Mouse (Mus musculus): ENCODE data around the gene Sdhc. TPM values are rescaled to one million over a fixed set of nuclear protein-coding genes. Genes with fewer than 3 reads are reported as not detected.
"Not testable (repeated sequence)": the region's sequence is repeated elsewhere in the genome, so short reads cannot be mapped to it uniquely, and the experiment has no call there.

Gene Sdhc
- total RNA-seq, 1 experiment from 2014 or later, result 52.4 TPM

DNA sequence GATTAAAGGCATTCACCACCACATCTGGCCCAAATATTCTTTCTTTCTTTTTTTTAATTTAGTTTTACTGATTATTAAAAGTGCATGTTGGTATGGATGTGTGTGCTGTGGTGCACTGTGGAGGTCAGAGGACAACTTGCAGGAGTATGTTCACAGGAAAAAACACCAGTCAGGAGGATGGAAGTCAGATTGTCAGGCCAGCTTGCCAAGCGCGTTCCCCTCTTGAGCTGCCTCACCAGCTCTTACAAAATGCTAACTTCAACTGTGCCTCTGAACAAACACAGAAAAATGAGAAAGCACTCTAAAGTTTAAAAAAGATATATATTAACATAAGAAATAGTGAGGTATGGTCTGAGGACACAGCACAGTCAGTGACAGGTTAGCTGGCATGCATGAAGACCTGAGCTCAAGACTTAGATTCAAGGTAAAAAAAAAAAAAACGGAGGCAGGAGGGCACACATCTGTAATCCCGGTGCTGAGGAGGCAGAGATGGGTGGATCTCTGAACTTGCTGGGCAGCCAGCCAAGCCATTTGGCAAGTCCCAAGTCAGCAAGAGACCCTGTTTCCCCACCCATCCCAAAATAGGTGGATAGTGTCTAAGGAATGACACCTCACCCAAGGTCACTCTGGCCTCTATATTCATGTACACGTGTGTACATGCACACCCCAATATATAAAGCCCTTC, 29.2 kb upstream of the Sdhc start:
- ATAC-seq (replicated peaks in 1 of 2; ENCODE audit: insufficient read depth in 1 of 2, low FRiP score in 2 of 2, low TSS enrichment in 1 of 2, low read depth in 1 of 2, poor library complexity in 2 of 2, severe bottlenecking in 2 of 2), result no peak

DNA sequence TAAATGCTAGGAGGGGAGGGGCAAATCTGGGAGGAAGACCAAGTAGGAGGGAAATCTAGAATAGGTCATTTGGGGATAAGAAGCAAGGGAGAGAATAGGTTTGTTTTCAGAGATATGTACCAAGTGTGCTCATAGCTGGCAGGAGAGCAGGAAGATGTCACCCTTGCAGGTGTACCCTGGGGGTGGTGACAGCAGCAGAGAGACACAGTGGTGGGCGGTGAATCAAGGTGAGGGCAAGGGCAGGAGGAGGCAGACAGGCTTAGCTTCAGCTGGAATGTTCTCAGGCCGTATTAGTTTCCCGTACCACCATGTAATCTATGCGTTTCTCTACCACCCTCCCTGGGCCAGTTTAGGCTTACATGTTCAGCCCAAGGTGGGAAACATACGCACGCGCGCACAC, 22.4 kb upstream of the Sdhc start:
- ATAC-seq (replicated peaks in 1 of 2; ENCODE audit: insufficient read depth in 1 of 2, low FRiP score in 2 of 2, low TSS enrichment in 1 of 2, low read depth in 1 of 2, poor library complexity in 2 of 2, severe bottlenecking in 2 of 2), result no peak

DNA sequence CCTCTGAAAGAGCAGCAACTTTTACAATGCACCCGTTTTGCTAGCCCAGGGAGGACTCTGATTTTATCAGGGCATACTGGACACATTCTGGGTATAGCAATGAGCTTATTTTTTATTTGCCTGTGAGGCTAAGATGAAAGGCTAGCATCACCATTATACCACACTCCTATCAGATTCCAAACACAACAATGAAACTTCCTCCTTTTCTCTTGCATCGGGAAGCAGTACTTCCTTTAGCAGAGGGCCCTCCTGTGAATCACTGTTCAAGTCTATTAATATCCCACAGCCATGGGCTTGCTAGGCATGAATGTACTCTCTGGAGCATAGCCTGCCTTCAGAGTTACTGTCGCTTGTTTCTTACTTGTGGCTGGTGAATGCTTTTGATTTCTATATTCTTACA, 20.7 kb upstream of the Sdhc start:
- peak in 1 of 2 experiments; percentile 45; a peak in 1 of 4 replicates for ATAC-seq (replicated peaks in 1 of 2; ENCODE audit: insufficient read depth in 1 of 2, low FRiP score in 2 of 2, low TSS enrichment in 1 of 2, low read depth in 1 of 2, poor library complexity in 2 of 2, severe bottlenecking in 2 of 2)

DNA sequence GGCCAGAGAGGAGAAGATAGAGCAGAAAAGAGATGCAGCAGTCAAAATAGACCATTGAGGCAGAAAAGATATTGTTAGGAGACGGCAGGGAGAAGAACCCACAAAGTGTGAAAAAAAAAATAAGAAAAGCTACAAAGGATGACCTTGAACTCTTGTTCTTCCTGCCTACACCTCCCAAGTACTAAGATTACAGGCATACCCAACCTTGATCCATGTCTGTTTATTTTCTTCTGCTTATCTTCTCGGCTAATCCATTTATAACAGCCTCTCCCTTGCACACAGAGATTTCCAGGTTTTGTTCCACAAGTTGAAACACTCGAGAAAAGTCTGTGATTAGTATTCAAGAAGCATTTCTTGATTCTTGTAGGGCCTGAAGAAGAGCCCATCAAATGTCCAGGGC, 19.5 kb upstream of the Sdhc start:
- no peak for ATAC-seq (replicated peaks in 1 of 2; ENCODE audit: insufficient read depth in 1 of 2, low FRiP score in 2 of 2, low TSS enrichment in 1 of 2, low read depth in 1 of 2, poor library complexity in 2 of 2, severe bottlenecking in 2 of 2)

DNA sequence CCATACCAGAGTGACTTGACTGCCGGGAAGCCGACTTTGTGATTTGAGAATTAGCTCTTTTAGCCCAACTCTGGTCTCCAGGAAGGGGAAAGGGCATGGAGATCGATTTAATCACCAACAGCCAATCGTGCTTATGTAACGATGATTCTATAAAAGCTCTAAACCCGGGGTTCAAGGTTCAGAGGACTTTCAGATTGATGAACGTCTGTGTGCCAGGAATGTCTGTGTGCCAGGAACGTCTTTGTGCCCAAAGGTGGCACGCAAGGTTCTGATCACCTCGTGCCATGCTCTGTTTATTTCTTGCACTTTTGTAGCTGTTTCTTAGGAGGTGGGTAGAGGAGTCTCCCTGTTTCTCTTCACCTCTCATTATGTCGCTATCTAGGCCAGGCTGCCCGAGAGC, 18.5 kb upstream of the Sdhc start:
- ATAC-seq (replicated peaks in 1 of 2; ENCODE audit: insufficient read depth in 1 of 2, low FRiP score in 2 of 2, low TSS enrichment in 1 of 2, low read depth in 1 of 2, poor library complexity in 2 of 2, severe bottlenecking in 2 of 2), result no peak

DNA sequence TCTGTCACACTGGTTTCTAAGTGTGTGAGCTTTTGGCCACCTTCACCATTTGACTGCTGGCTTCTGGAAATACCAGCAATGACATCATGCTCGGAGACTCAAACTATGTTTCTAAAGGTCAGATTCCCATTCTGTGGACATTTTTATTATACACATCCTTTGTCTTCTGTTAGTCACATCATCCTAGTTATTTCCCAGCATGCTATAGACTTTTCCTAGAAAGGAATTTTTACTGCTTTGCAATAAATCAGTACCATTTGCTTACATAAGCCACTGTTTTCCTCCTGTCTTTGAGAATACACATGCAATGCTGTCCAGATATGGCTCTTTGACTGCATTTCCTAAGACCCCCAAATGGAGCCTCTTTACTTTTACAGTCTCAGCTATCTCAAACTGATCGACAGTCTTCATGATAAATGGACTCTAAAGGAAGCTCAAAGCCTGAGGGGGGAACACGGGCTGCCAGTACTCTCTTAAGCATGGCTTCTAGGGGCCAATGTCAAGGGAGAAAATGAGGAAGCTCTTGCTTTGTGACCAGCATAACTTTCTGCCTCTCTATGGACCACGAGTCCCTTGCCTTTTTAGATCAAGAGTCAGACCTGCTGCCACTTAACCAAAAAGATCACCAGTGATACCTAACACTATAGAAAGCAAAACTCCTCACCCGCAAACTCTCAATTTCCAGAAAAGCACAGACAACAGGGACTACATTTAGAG, 15.4 kb upstream of the Sdhc start:
- ATAC-seq (replicated peaks in 1 of 2; ENCODE audit: insufficient read depth in 1 of 2, low FRiP score in 2 of 2, low TSS enrichment in 1 of 2, low read depth in 1 of 2, poor library complexity in 2 of 2, severe bottlenecking in 2 of 2), result peak; percentile 45 to 53

DNA sequence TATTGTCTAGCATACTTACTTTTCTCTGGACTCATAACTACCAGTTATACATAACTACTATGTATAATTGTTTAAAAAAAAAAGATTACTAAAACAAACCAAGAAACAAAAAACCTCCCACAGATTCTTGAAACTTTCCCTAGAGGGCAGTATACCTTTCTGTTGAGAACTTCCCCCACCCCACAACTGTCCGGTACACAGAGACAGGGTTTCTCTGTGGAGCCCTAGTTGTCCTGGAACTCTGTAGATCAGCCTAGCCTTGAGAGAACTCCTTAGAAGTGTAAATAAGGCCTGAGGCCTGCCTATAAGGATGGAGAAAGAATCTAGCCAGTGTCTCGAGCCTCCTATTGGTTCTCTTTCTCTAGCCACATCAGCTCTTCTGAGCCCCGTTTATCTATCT, 13.9 kb upstream of the Sdhc start:
- ATAC-seq (replicated peaks in 1 of 2; ENCODE audit: insufficient read depth in 1 of 2, low FRiP score in 2 of 2, low TSS enrichment in 1 of 2, low read depth in 1 of 2, poor library complexity in 2 of 2, severe bottlenecking in 2 of 2), result peak; percentile 52 to 54; a peak in 1 of 4 replicates

DNA sequence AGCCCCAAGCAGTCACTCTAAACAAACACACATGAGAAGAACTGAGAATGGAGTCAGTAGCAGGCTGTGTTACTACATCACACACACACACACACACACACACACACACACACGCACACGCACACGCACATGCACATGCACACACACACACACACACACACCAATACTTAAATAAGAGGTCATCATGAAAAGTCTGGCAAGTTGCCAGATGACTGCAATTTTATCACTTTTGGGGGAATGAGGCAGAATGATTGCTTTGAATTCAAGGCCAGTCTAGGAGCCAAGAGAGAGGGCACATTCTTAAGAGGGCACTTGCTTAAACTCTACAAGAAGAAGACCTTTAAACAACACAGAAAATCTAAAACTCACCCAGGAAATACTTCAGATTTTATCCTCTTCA, 12.1 kb upstream of the Sdhc start:
- ATAC-seq (replicated peaks in 1 of 2; ENCODE audit: insufficient read depth in 1 of 2, low FRiP score in 2 of 2, low TSS enrichment in 1 of 2, low read depth in 1 of 2, poor library complexity in 2 of 2, severe bottlenecking in 2 of 2), result no peak

DNA sequence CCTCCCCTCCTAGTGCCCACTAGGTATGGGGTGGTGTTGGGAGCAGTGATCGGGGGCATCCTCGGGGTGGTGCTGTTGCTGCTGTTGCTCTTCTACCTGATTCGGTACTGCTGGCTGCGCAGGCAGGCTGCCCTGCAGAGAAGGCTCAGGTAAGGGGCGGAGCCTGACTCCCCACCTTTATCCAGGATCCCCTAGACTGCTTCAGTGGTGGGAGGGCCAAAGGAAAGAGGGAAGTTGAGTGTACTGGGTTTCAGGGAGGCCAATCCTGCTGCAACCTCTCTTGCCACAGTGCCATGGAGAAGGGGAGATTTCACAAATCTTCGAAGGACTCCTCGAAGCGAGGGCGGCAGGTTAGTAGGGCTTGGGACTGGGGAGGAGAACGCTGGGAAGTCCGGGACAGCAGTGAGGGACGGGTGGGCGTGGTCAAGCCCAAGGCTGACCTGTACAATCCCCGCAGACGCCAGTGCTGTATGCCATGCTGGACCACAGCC, 9.1 kb upstream of the Sdhc start:
- ATAC-seq (replicated peaks in 1 of 2; ENCODE audit: insufficient read depth in 1 of 2, low FRiP score in 2 of 2, low TSS enrichment in 1 of 2, low read depth in 1 of 2, poor library complexity in 2 of 2, severe bottlenecking in 2 of 2), result peak; percentile 60 to 65; a peak in 3 of 4 replicates

DNA sequence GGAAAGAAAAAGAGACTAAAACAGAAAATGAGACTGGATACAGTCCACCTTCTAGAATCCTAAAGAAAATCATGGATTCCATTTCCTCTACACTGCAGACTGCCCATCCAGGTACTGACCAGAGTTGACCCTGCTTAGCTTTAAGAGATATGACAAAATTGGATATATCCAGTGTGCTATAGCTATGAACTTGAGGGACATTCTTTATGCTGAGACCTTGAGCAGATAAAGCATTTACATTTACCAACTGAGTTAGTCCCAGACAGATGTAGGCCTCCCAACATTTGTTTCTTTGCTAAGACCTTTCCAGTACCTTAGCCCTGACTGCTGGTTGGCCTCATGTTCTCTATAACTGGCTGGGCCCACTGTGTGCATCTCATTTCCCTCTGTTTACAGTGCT, 7.6 kb upstream of the Sdhc start:
- no peak for ATAC-seq (replicated peaks in 1 of 2; ENCODE audit: insufficient read depth in 1 of 2, low FRiP score in 2 of 2, low TSS enrichment in 1 of 2, low read depth in 1 of 2, poor library complexity in 2 of 2, severe bottlenecking in 2 of 2)

DNA sequence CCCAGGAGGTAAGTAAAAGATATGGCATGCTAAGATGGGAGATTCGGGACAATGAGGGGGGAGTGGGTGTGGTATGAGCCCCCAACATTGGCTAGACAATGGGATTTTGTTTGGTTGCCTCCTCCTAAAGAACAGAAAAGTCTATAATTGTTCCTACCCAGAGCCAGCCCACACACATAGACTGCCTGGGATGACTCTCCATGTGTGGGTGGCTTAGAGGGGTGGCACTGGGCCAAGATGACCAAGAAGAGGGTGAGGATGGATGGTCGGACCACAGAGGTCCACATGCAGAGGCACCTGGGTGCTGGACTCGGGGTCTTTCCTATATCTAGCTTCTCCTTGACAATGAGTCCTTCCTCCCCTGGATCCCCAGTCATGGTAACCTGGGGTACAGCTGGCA, 6.2 kb upstream of the Sdhc start:
- no peak for ATAC-seq (replicated peaks in 1 of 2; ENCODE audit: insufficient read depth in 1 of 2, low FRiP score in 2 of 2, low TSS enrichment in 1 of 2, low read depth in 1 of 2, poor library complexity in 2 of 2, severe bottlenecking in 2 of 2)

DNA sequence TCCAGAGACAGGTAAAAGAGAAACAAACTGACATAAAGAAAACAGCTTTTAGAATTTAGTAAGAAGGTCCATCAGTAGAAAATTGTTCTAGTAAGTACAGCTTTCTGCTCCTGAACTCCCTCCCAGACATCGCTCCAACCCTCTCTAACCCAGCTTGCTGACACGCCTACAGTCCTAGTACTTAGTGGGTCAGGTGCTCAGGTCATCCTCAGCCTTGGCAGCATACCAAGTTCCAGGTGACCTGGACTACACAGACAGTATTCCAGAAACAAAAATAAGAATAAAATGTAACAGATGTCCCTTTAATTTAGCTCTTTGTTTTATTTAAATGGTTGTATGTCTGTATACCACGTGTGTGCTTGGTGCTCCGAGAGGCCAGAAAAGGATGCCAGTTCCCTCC, 1.6 kb upstream of the Sdhc start:
- ATAC-seq (replicated peaks in 1 of 2; ENCODE audit: insufficient read depth in 1 of 2, low FRiP score in 2 of 2, low TSS enrichment in 1 of 2, low read depth in 1 of 2, poor library complexity in 2 of 2, severe bottlenecking in 2 of 2), result no peak

DNA sequence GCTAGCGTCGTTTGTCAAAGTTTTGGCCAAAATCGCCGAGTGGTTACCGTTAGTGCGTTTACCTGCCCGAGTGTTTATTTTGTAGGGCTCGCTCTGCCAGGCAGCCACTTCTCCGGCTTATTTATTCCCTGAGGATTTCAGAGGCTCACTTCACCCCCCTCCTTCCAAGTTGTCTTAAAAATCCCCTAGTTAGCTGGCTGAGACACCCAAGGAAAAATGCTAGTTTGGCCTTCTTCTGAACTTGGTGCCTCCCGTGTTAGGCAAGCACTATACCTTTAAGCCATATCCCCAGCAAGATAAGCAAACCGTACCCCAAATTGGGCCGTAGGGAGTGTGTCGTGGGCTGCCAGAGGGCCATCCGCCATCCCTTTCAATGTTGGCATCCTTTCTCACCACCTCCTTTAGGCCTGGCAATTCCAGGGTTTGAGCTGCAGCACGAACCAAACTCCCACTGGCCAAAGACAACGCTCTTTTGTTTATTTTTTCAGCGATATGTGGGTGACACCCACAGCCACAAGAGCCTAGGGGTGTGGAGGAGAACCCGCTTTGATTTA, 512 bp upstream of the Sdhc start:
- peak; percentile 13 to 34; a peak in 3 of 4 replicates for ATAC-seq (replicated peaks in 1 of 2; ENCODE audit: insufficient read depth in 1 of 2, low FRiP score in 2 of 2, low TSS enrichment in 1 of 2, low read depth in 1 of 2, poor library complexity in 2 of 2, severe bottlenecking in 2 of 2)

DNA sequence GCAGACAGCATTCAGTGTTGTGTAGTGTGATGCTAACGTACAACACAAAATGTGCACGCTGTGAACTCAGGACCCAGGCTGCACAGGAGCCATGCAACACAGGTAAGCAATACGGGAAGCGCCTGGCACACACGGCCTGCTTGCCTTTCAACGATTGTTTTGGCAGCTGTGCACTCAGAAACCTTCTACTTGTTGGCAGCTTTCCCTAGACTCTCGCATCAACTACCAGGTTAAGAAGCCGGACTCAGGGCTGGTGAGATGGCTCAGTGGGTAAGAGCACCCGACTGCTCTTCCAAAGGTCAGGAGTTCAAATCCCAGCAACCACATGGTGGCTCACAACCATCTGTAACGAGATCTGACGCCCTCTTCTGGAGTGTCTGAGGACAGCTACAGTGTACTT, 7.4 kb downstream of the Sdhc start:
- ATAC-seq (replicated peaks in 1 of 2; ENCODE audit: insufficient read depth in 1 of 2, low FRiP score in 2 of 2, low TSS enrichment in 1 of 2, low read depth in 1 of 2, poor library complexity in 2 of 2, severe bottlenecking in 2 of 2), result not testable (repeated sequence)

DNA sequence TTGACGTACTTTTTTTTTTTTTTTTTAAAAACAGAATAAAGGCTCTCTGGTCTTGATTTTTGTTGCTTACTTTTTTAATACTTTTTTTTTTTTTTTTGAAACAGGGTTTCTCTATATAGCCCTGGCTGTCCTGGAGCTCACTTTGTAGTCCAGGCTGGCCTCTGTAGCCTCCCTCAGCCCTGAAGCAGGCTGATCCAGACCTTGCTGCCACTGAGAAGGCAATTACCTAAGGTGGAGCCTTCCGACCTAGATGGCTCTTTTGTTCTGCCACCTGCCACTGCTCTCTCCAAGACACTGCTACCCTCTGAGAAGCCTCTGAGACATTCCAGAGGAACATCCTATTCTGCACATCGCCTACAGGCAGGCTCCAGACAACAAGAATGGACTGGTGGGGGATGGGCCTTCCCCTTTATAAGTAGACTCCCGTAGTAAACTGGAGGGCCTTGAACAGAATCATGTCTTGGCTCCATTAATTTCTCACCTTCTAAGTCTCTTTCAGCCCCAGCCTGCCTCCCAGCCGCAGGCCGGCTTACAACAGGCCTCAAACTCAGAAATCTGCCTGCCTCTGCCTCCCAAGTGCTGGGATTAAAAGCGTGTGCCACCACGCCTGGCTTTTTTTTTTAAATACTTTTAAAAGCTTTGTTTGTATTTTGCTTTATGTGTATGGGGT, 12.8 kb downstream of the Sdhc start:
- not testable (repeated sequence) for ATAC-seq (replicated peaks in 1 of 2; ENCODE audit: insufficient read depth in 1 of 2, low FRiP score in 2 of 2, low TSS enrichment in 1 of 2, low read depth in 1 of 2, poor library complexity in 2 of 2, severe bottlenecking in 2 of 2)

DNA sequence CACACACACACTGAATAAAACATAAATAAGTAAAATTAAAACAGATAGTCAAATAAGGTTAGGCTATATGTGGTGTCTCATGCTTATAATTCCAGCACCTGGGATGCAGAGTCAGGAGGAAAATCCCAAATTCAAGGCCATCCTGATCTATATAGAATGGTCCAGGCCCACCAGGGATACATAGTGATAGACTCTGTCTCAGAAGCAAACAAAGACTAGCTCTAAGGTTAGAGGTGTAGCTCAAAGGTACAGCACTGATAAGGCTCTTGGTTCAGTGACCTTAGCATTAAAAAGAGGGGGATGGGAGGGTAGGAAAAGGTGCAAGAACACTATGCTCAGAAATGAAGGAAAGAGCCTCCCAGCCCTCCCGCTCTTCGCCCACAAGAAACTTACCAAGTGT, 14.8 kb downstream of the Sdhc start:
- ATAC-seq (replicated peaks in 1 of 2; ENCODE audit: insufficient read depth in 1 of 2, low FRiP score in 2 of 2, low TSS enrichment in 1 of 2, low read depth in 1 of 2, poor library complexity in 2 of 2, severe bottlenecking in 2 of 2), result no peak

DNA sequence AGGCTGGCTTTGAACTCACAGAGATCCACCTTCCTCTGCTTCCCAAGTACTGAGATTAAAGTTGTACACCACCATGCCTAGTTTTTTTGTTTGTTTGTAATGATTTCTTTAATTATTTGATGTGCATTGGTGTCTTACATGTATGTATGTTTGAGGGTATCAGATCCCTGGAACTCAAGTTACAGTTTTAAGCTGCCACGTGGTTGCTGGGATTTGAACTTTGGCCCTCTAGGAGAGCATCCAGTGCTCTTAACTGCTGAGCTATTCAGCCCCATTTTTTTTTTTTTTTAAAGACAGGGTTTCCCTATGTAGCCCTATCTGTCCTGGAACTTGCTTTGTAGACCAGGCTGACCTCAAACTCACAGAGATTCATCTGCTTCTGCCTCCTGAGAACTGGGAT, 19.4 kb downstream of the Sdhc start:
- no peak for ATAC-seq (replicated peaks in 1 of 2; ENCODE audit: insufficient read depth in 1 of 2, low FRiP score in 2 of 2, low TSS enrichment in 1 of 2, low read depth in 1 of 2, poor library complexity in 2 of 2, severe bottlenecking in 2 of 2)

DNA sequence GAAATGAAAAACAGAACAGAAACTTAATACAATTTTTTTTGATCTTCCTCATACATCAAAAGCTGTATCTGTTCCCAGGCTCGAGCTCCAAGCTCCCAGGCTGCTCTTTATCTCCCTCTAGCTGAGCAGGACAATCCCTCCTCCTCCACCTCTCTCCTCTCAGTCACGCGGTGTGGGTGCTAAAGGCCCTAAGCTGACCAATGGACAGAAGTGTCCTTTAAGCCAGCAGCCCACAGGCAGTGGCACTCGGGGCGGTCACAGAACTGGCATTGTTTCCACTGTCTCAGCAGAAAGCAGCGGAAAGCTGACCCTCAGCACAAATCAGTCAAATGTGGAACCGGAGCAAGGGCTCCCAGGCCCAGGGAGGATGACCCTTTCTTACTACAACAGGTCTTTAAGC, 21.2 kb downstream of the Sdhc start:
- ATAC-seq (replicated peaks in 1 of 2; ENCODE audit: insufficient read depth in 1 of 2, low FRiP score in 2 of 2, low TSS enrichment in 1 of 2, low read depth in 1 of 2, poor library complexity in 2 of 2, severe bottlenecking in 2 of 2), result no peak
